9 mouse cellular contexts compared by ENCODE assay signal in the genomic region with DNA sequence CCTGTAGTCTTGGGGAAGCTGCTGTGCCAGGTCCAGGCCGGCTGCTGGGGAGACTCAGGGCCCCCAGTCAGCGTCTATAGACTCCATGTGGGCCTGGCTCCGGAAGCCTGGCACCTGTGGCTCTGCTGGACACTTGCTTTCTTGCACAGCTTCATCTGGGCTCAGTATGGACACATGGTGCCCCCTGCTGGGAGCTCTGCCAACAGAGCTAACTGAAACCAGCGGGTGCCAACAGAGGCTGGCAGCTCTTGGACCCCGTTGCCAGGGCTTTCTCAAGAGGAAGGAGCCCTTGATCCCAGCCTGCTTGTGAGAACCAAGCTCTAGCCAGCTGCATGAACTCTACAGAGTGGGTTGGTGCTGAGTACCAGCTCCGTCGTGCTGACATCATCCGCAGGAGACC. TPM values are rescaled to one million over a fixed set of nuclear protein-coding genes. Genes with fewer than 3 reads are reported as not detected.
DNase-seq lines count a peak whose midpoint lies in the region; ATAC-seq and TF ChIP-seq lines count a peak whose summit lies in the region.
"Had no signal": no experiment of that assay in that cellular context is flagged by ENCODE, and none has a peak within 500 bp of the region (broad histone marks: within the 10 kb centered on the region; RNA-seq: fewer than 3 reads in every experiment).

No protein-coding gene starts in this region.

- H3K4me3 ChIP-seq in kidney, embryonic 16.5 days (ENCODE audit: low read length): no peak overlapping the region
- no peak overlapping the region for H3K4me3 ChIP-seq in embryonic facial prominence, embryonic 14.5 days (ENCODE audit: low read depth, low read length)
- H3K4me3 ChIP-seq in liver, embryonic 14.5 days (ENCODE audit: insufficient read depth in 1 of 2, low read depth in 2 of 2, low read length in 2 of 2): no peak overlapping the region
- H3K4me3 ChIP-seq: liver, embryonic 13.5 days had no signal

- no peak overlapping the region for H3K4me2 ChIP-seq in kidney, embryonic 16.5 days (replicated peaks; ENCODE audit: low read depth, low read length)
- H3K4me2 ChIP-seq in embryonic facial prominence, embryonic 14.5 days (ENCODE audit: low read depth, low read length): no peak overlapping the region
- H3K4me2 ChIP-seq in liver, embryonic 14.5 days (ENCODE audit: low read depth): no peak overlapping the region
- H3K4me2 ChIP-seq: liver, embryonic 13.5 days had no signal

- TF ChIP-seq CTCF in liver, embryonic 14.5 days (IDR thresholded peaks at IDR 0.05; ENCODE audit: low read depth): peak; percentile 66

- TF ChIP-seq EP300 in liver, embryonic 14.5 days (IDR thresholded peaks at IDR 0.05; ENCODE audit: low read depth): no peak

- DNase-seq in kidney, adult 11 months: peak; percentile 20
- DNase-seq in adrenal gland, adult 8-10 months: peak; percentile 41
- peak; percentile 55 for DNase-seq in embryonic facial prominence, embryonic 14.5 days (ENCODE audit: low spot score)
- DNase-seq in kidney, adult 9 months: peak; percentile 40
- DNase-seq in liver, embryonic 14.5 days (ENCODE audit: low read depth in 3 of 3, low spot score in 3 of 3): no peak
- DNase-seq in retina, postnatal 1 day: peak; percentile 62
- DNase-seq in urinary bladder, postnatal 4 days (ENCODE audit: low spot score in 2 of 2): no peak
- DNase-seq: liver, embryonic 13.5 days had no signal

- peaks cover 63% of the 10 kb centered on the region for H3K36me3 ChIP-seq in kidney, embryonic 16.5 days (ENCODE audit: insufficient read depth, low read length)
- H3K36me3 ChIP-seq in embryonic facial prominence, embryonic 14.5 days (ENCODE audit: control insufficient read depth, insufficient read depth, low read length): peaks cover 84% of the 10 kb centered on the region
- H3K36me3 ChIP-seq in liver, embryonic 14.5 days (replicated peaks; ENCODE audit: control insufficient read depth, insufficient read depth, low read depth): peaks cover 26% of the 10 kb centered on the region

- H3K4me1 ChIP-seq in kidney, embryonic 16.5 days (ENCODE audit: insufficient read depth, low read length): no peaks in the 10 kb centered on the region
- no peaks in the 10 kb centered on the region for H3K4me1 ChIP-seq in embryonic facial prominence, embryonic 14.5 days (ENCODE audit: control insufficient read depth, insufficient read depth, low read length)
- H3K4me1 ChIP-seq in liver, embryonic 14.5 days (replicated peaks; ENCODE audit: control insufficient read depth in 2 of 2, insufficient read depth in 2 of 2, low read length in 1 of 2): peaks cover 0 to 7% of the 10 kb centered on the region in 2 experiments; a peak in 2 of 4 replicates

- no peak for ATAC-seq in kidney, embryonic 16.5 days (ENCODE audit: low FRiP score, low TSS enrichment)
- no peak for ATAC-seq in embryonic facial prominence, embryonic 14.5 days (ENCODE audit: low read depth)
- ATAC-seq in liver, embryonic 14.5 days (ENCODE audit: insufficient read depth): no peak

- H3K9ac ChIP-seq in kidney, embryonic 16.5 days (replicated peaks; ENCODE audit: low read length): no peak overlapping the region
- H3K9ac ChIP-seq in embryonic facial prominence, embryonic 14.5 days (ENCODE audit: low read depth, low read length): no peak overlapping the region
- H3K9ac ChIP-seq in liver, embryonic 14.5 days (replicated peaks): no peak overlapping the region
- H3K9ac ChIP-seq: liver, embryonic 13.5 days had no signal

- no peak overlapping the region for H3K27ac ChIP-seq in kidney, embryonic 16.5 days (ENCODE audit: low read length)
- no peak overlapping the region for H3K27ac ChIP-seq in embryonic facial prominence, embryonic 14.5 days (replicated peaks; ENCODE audit: low read depth, low read length)
- no peak overlapping the region for H3K27ac ChIP-seq in liver, embryonic 14.5 days
- H3K27ac ChIP-seq: liver, embryonic 13.5 days had no signal

- no peaks in the 10 kb centered on the region for H3K27me3 ChIP-seq in kidney, embryonic 16.5 days (ENCODE audit: insufficient read depth, low read length)
- H3K27me3 ChIP-seq in embryonic facial prominence, embryonic 14.5 days (replicated peaks; ENCODE audit: control insufficient read depth, insufficient read depth, low read length): no peaks in the 10 kb centered on the region
- H3K27me3 ChIP-seq in liver, embryonic 14.5 days (ENCODE audit: control insufficient read depth, insufficient read depth, low read length): no peaks in the 10 kb centered on the region
- H3K27me3 ChIP-seq: liver, embryonic 13.5 days had no signal

- H3K9me3 ChIP-seq in kidney, embryonic 16.5 days (ENCODE audit: low read length): no peaks in the 10 kb centered on the region
- H3K9me3 ChIP-seq in embryonic facial prominence, embryonic 14.5 days (ENCODE audit: control insufficient read depth, low read length): no peaks in the 10 kb centered on the region
- no peaks in the 10 kb centered on the region for H3K9me3 ChIP-seq in liver, embryonic 14.5 days (ENCODE audit: control insufficient read depth, low read length)
- H3K9me3 ChIP-seq: liver, embryonic 13.5 days had no signal

- 83% methylated on average over 8 of the region's 8 CpGs for WGBS in kidney, embryonic 16.5 days
- WGBS in embryonic facial prominence, embryonic 14.5 days: 82% methylated on average over 8 of the region's 8 CpGs
- 83% methylated on average over 8 of the region's 8 CpGs for WGBS in liver, embryonic 14.5 days (ENCODE audit: insufficient replicate concordance)

RNA-seq across cellular contexts. Expression of a gene that starts 21.7 kb away (rescaled TPM):
- 166 and 186 TPM in 2 replicates for polyA plus RNA-seq in kidney, embryonic 16.5 days (2015; fragmentation: Nextera tagmentation; extraction: Ambion mirVana)
- total RNA-seq in adrenal gland, adult 8-10 months (2022): 10 to 100 TPM; 32.4 to 39.5 (median 35.0) TPM
- polyA plus RNA-seq in embryonic facial prominence, embryonic 14.5 days (2014; fragmentation: Nextera tagmentation; extraction: Ambion mirVana): 118 and 131 TPM in 2 replicates
- 33.8 and 49.1 TPM in 2 replicates for polyA plus RNA-seq in liver, embryonic 14.5 days (2012; rRNA removed)
- 72.6 and 79.8 TPM in 2 replicates for polyA plus RNA-seq in liver, embryonic 14.5 days (2014; fragmentation: Nextera tagmentation; extraction: Ambion mirVana)

RNA-seq across cellular contexts. Expression of a gene that starts 31.8 kb away (rescaled TPM):
- polyA plus RNA-seq in kidney, embryonic 16.5 days (2015; fragmentation: Nextera tagmentation; extraction: Ambion mirVana): 274 and 277 TPM in 2 replicates
- 100 to 1,000 TPM; 178 to 239 (median 230) TPM for total RNA-seq in adrenal gland, adult 8-10 months (2022)
- polyA plus RNA-seq in embryonic facial prominence, embryonic 14.5 days (2014; fragmentation: Nextera tagmentation; extraction: Ambion mirVana): 268 and 278 TPM in 2 replicates
- 66.9 and 67.7 TPM in 2 replicates for polyA plus RNA-seq in liver, embryonic 14.5 days (2012; rRNA removed)
- polyA plus RNA-seq in liver, embryonic 14.5 days (2014; fragmentation: Nextera tagmentation; extraction: Ambion mirVana): 86.9 and 90.0 TPM in 2 replicates

RNA-seq across cellular contexts. Expression of a gene that starts 40.6 kb away (rescaled TPM):
- 36.8 and 40.7 TPM in 2 replicates for polyA plus RNA-seq in kidney, embryonic 16.5 days (2015; fragmentation: Nextera tagmentation; extraction: Ambion mirVana)
- 10 to 100 TPM; 17.7 to 22.6 (median 19.1) TPM for total RNA-seq in adrenal gland, adult 8-10 months (2022)
- polyA plus RNA-seq in embryonic facial prominence, embryonic 14.5 days (2014; fragmentation: Nextera tagmentation; extraction: Ambion mirVana): 30.2 and 36.5 TPM in 2 replicates
- 9.1 and 9.7 TPM in 2 replicates for polyA plus RNA-seq in liver, embryonic 14.5 days (2012; rRNA removed)
- polyA plus RNA-seq in liver, embryonic 14.5 days (2014; fragmentation: Nextera tagmentation; extraction: Ambion mirVana): 14.3 and 16.3 TPM in 2 replicates

Comparison
In these comparisons a context has a peak if more than half of its experiments do, and no peak if none do; other contexts are left out.
1. DNase-seq: peak in kidney, adult 11 months (single experiment), adrenal gland, adult 8-10 months (single experiment), embryonic facial prominence, embryonic 14.5 days (single experiment), kidney, adult 9 months (single experiment) and retina, postnatal 1 day (single experiment); none in liver, embryonic 14.5 days (0 of 3) and urinary bladder, postnatal 4 days (0 of 2).